Mouse (Mus musculus) MEL (cell line): ENCODE results near the gene Lonp2. TPM values are rescaled to one million over a fixed set of nuclear protein-coding genes. Genes with fewer than 3 reads are reported as not detected.

ENCODE experiments used
- DNase-seq: peaks from one replicate; pipeline ENCODE4 v3.0.0; 2011; ENCODE audit warnings: low read depth, low spot score
- H3K27ac ChIP-seq: 2 replicates; pipeline ENCODE4 v1.5.1; 2012; ENCODE audit warnings: low read depth, mild to moderate bottlenecking, control low read depth, low read length, moderate library complexity; ENCODE audit not compliant: control insufficient read depth
- H3K27me3 ChIP-seq, 2 experiments: fragments of 150-350 bp in 1 of 2; sonication (generic) in 1 of 2; 2 replicates each; pipeline ENCODE4 v1.6.1; 2012; ENCODE audit warnings: low read length in 2 of 2, mild to moderate bottlenecking in 2 of 2, improper control_type of control experiment in 1 of 2, moderate library complexity in 1 of 2; ENCODE audit not compliant: insufficient read depth in 2 of 2, control insufficient read depth in 1 of 2
- H3K36me3 ChIP-seq, 2 experiments: 2 replicates each; pipeline ENCODE4 v1.6.1; 2012 to 2014; ENCODE audit warnings: low read length in 2 of 2, improper control_type of control experiment in 1 of 2, inconsistent platforms in 1 of 2, mild to moderate bottlenecking in 1 of 2; ENCODE audit not compliant: insufficient read depth in 2 of 2, control insufficient read depth in 1 of 2
- H3K4me1 ChIP-seq, 2 experiments: fragments of 150-350 bp in 1 of 2; sonication (generic) in 1 of 2; 2 replicates each; pipeline ENCODE4 v1.6.1; 2012; ENCODE audit warnings: low read length in 2 of 2, improper control_type of control experiment in 1 of 2, mild to moderate bottlenecking in 1 of 2; ENCODE audit not compliant: insufficient read depth in 2 of 2, control insufficient read depth in 1 of 2
- H3K4me3 ChIP-seq, 2 experiments: fragments of 150-350 bp in 1 of 2; sonication (generic) in 1 of 2; 2 replicates each; pipeline ENCODE4 v1.5.1; 2012; ENCODE audit warnings: low read depth in 2 of 2, low read length in 2 of 2, mild to moderate bottlenecking in 2 of 2, moderate library complexity in 2 of 2, control low read depth in 1 of 2, improper control_type of control experiment in 1 of 2; ENCODE audit not compliant: control insufficient read depth in 1 of 2, insufficient read depth in 1 of 2
- H3K79me2 ChIP-seq: 2 replicates; pipeline ENCODE4 v1.6.1; 2012; ENCODE audit warnings: mild to moderate bottlenecking, low read length, moderate library complexity; ENCODE audit not compliant: control insufficient read depth, poor library complexity, insufficient read depth
- H3K9ac ChIP-seq: 2 replicates; pipeline ENCODE4 v1.6.1; 2012; ENCODE audit warnings: low read depth, mild to moderate bottlenecking, control low read depth, low read length, moderate library complexity; ENCODE audit not compliant: control insufficient read depth, poor library complexity, severe bottlenecking
- H3K9me3 ChIP-seq: fragments of 150-350 bp; sonication (generic); replicated peaks from 2 replicates; pipeline ENCODE4 v1.6.1; 2012; ENCODE audit warnings: mild to moderate bottlenecking, low read length, improper control_type of control experiment, moderate library complexity; ENCODE audit not compliant: insufficient read depth
- CHD1 ChIP-seq: IDR thresholded peaks from 2 replicates; pipeline ENCODE4 v1.6.1; 2012; ENCODE audit warnings: low read depth, mild to moderate bottlenecking, inconsistent platforms, low read length, improper control_type of control experiment
- CTCF ChIP-seq, 3 experiments: IDR thresholded peaks in 2 of 3; conservative IDR thresholded peaks in 1 of 3; 2 replicates each; pipeline ENCODE4 v1.5.1; 2011 to 2012; ENCODE audit warnings: low read length in 3 of 3, low read depth in 2 of 3, mild to moderate bottlenecking in 2 of 3, improper control_type of control experiment in 1 of 3, inconsistent platforms in 1 of 3, mixed read lengths in 1 of 3, moderate library complexity in 1 of 3; ENCODE audit not compliant: control insufficient read depth in 1 of 3, insufficient read depth in 1 of 3, poor library complexity in 1 of 3, severe bottlenecking in 1 of 3
- E2F4 ChIP-seq: IDR thresholded peaks from 2 replicates; pipeline ENCODE4 v1.6.1; 2011; ENCODE audit warnings: low read depth, low read length, improper control_type of control experiment, borderline replicate concordance
- EP300 ChIP-seq, 2 experiments: IDR thresholded peaks; 2 replicates each; pipeline ENCODE4 v1.6.1; 2011; ENCODE audit warnings: improper control_type of control experiment in 2 of 2, low read length in 2 of 2, low read depth in 1 of 2, mild to moderate bottlenecking in 1 of 2
- ETS1 ChIP-seq: IDR thresholded peaks from 2 replicates; pipeline ENCODE4 v1.6.1; 2012; ENCODE audit warnings: low read depth, mild to moderate bottlenecking, inconsistent platforms, low read length, improper control_type of control experiment, moderate library complexity
- GABPA ChIP-seq: IDR thresholded peaks from 2 replicates; pipeline ENCODE4 v1.6.1; 2012; ENCODE audit warnings: low read depth, mild to moderate bottlenecking, inconsistent platforms, low read length, improper control_type of control experiment, moderate library complexity
- GATA1 ChIP-seq: IDR thresholded peaks from 2 replicates; pipeline ENCODE4 v1.6.1; 2011; ENCODE audit warnings: low read depth, low read length, improper control_type of control experiment
- JUND ChIP-seq: IDR thresholded peaks from 2 replicates; pipeline ENCODE4 v1.6.1; 2011; ENCODE audit warnings: low read depth, mild to moderate bottlenecking, improper control_type of control experiment, low read length
- KAT2A ChIP-seq: conservative IDR thresholded peaks from 2 replicates; pipeline ENCODE4 v1.6.1; 2012; ENCODE audit warnings: low read depth, low read length, improper control_type of control experiment, inconsistent platforms
- MAFK ChIP-seq: IDR thresholded peaks from 2 replicates; pipeline ENCODE4 v1.6.1; 2011; ENCODE audit warnings: low read depth, mild to moderate bottlenecking, low read length, improper control_type of control experiment, borderline replicate concordance
- MEF2A ChIP-seq: IDR thresholded peaks from 2 replicates; pipeline ENCODE4 v1.6.1; 2014; ENCODE audit warnings: low read depth, mild to moderate bottlenecking, inconsistent platforms, low read length, improper control_type of control experiment; ENCODE audit not compliant: poor library complexity, insufficient replicate concordance, severe bottlenecking; ENCODE audit errors: extremely low read depth
- MYB ChIP-seq: IDR thresholded peaks from 2 replicates; pipeline ENCODE4 v1.6.1; 2011; ENCODE audit warnings: mild to moderate bottlenecking, low read depth, low read length, improper control_type of control experiment
- NRF1 ChIP-seq: IDR thresholded peaks from 2 replicates; pipeline ENCODE4 v1.6.1; 2014; ENCODE audit warnings: low read depth, mild to moderate bottlenecking, inconsistent platforms, low read length, improper control_type of control experiment, moderate library complexity; ENCODE audit not compliant: poor library complexity, insufficient read depth, severe bottlenecking
- POLR2A ChIP-seq, 2 experiments: IDR thresholded peaks; 2 replicates each; pipeline ENCODE4 v1.6.1; 2011 to 2012; ENCODE audit warnings: low read length in 2 of 2, mild to moderate bottlenecking in 2 of 2, control low read depth in 1 of 2, improper control_type of control experiment in 1 of 2, low read depth in 1 of 2, moderate library complexity in 1 of 2; ENCODE audit not compliant: control insufficient read depth in 1 of 2, insufficient read depth in 1 of 2, poor library complexity in 1 of 2
- POLR2AphosphoS2 ChIP-seq: IDR thresholded peaks from 2 replicates; pipeline ENCODE4 v1.6.1; 2011; ENCODE audit warnings: low read length, improper control_type of control experiment
- POLR2AphosphoS5 ChIP-seq: IDR thresholded peaks from 2 replicates; pipeline ENCODE4 v1.6.1; 2012; ENCODE audit warnings: low read depth, borderline replicate concordance, mild to moderate bottlenecking, inconsistent platforms, low read length, moderate library complexity, mixed read lengths
- SIN3A ChIP-seq: IDR thresholded peaks from 2 replicates; pipeline ENCODE4 v1.6.1; 2012; ENCODE audit warnings: low read length, improper control_type of control experiment, inconsistent platforms
- SMC3 ChIP-seq: IDR thresholded peaks from 2 replicates; pipeline ENCODE4 v1.6.1; 2011; ENCODE audit warnings: low read depth, low read length, improper control_type of control experiment
- TAL1 ChIP-seq: IDR thresholded peaks from 2 replicates; pipeline ENCODE4 v1.6.1; 2012; ENCODE audit warnings: mild to moderate bottlenecking, inconsistent platforms, low read length, moderate library complexity, mixed read lengths
- TBP ChIP-seq: IDR thresholded peaks from 2 replicates; pipeline ENCODE4 v1.8.0; 2011; ENCODE audit warnings: low read depth, low read length, improper control_type of control experiment
- TCF12 ChIP-seq: IDR thresholded peaks from 2 replicates; pipeline ENCODE4 v1.6.1; 2014; ENCODE audit warnings: low read depth, mild to moderate bottlenecking, inconsistent platforms, low read length, improper control_type of control experiment, moderate library complexity
- UBTF ChIP-seq: IDR thresholded peaks from 2 replicates; pipeline ENCODE4 v1.6.1; 2012; ENCODE audit warnings: low read depth, mild to moderate bottlenecking, inconsistent platforms, low read length, improper control_type of control experiment, moderate library complexity, borderline replicate concordance; ENCODE audit not compliant: insufficient read depth
- USF2 ChIP-seq, 2 experiments: IDR thresholded peaks; 2 replicates each; pipeline ENCODE4 v1.6.1; 2011 to 2012; ENCODE audit warnings: improper control_type of control experiment in 2 of 2, low read length in 2 of 2, borderline replicate concordance in 1 of 2, inconsistent platforms in 1 of 2, low read depth in 1 of 2, mild to moderate bottlenecking in 1 of 2; ENCODE audit not compliant: insufficient read depth in 1 of 2
- ZC3H11A ChIP-seq: IDR thresholded peaks from 2 replicates; pipeline ENCODE4 v1.6.1; 2012; ENCODE audit warnings: low read depth, mild to moderate bottlenecking, inconsistent platforms, low read length, improper control_type of control experiment
- polyA plus RNA-seq, 2 experiments: library from polyadenylated mRNA; stranded (reverse) in 1 of 2; unstranded in 1 of 2; fragments of >175 nt in 1 of 2; fragments of >200 nt in 1 of 2; gene quantifications; 2 replicates each; pipeline versions ENCODE4 v1.2.1 to v1.2.4; 2012; ENCODE audit warnings: low replicate concordance in 2 of 2, low read depth in 1 of 2; ENCODE audit not compliant: insufficient read length in 2 of 2, insufficient read depth in 1 of 2, missing spikeins in 1 of 2
- total RNA-seq: library from RNA; depleted of rRNA; stranded (reverse); fragments of 300-350 nt; gene quantifications from 2 replicates; pipeline ENCODE4 v1.2.3, GENCODE M21; 2012

The Lonp2 gene
- total and polyA plus RNA-seq, 3 experiments, result 26.6 to 31.2 TPM; not detected in 1

DNA sequence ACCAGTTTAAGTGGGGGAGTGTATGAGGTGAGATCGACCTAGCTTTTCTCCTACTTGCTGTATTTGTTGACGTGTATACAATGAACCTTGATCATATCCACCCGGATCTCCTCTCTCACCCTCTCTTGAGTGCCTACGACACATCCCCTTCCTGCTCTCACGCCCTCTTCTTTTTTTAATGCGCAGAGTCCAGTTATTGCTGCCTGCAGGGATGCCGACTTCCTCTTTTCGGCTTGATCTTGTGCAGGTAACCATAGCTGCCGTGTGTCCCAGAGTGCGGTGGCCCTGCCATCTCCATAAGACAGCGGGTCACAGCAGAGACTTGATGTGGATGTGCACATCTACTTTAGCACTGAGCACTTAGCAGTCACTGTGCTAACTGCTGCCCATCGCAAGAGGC is 75.6 kb downstream of the Lonp2 start:
- Histone ChIP-seq H3K79me2 (no peaks in the 10 kb centered on the region), H3K27me3 (no peaks in the 10 kb centered on the region), H3K27ac (no peak overlapping the region), H3K4me1 (no peaks in the 10 kb centered on the region), H3K9ac (no peak overlapping the region), H3K4me3 (no peak overlapping the region), H3K9me3 (no peaks in the 10 kb centered on the region), H3K36me3 (no peaks in the 10 kb centered on the region; a peak in 1 of 4 replicates)
- no peak for DNase-seq
- TF ChIP-seq MYB (no peak), TAL1 (no peak), ETS1 (no peak), TBP (no peak), POLR2A (IDR thresholded peaks at IDR 0.05; ENCODE audit: control insufficient read depth in 1 of 2, insufficient read depth in 1 of 2, low read depth in 1 of 2, low read length in 2 of 2, poor library complexity in 1 of 2) (no peak), TCF12 (no peak), GATA1 (no peak), UBTF (no peak), KAT2A (no peak), SIN3A (no peak), MAFK (no peak), GABPA (no peak), POLR2AphosphoS5 (no peak), NRF1 (no peak), JUND (no peak), POLR2AphosphoS2 (no peak), ZC3H11A (no peak), CTCF (IDR thresholded peaks at IDR 0.05 in 2 of 3, conservative IDR thresholded peaks at IDR 0.05 in 1 of 3; ENCODE audit: control insufficient read depth in 1 of 3, insufficient read depth in 1 of 3, low read depth in 2 of 3, low read length in 3 of 3, poor library complexity in 1 of 3, severe bottlenecking in 1 of 3) (no peak), CHD1 (no peak), MEF2A (no peak)

DNA sequence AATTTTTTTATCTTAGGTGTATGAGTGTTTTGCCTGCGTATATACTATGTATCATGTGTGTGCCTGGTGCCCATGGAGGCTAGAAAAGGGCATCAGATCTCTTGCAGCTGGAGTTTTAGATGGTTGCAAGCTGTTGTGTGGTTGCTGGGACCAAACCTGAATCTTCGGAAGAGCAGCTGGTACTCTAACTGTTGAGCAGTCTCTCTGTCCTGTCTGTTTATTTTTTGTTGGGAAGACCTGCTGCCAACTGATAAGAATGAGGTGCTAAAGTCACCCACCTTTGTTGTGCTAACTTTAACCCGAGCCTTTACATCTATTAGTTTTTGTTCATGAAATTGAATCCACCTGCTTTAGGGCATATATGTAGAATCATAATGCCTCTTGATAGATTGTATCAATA is 78.6 kb downstream of the Lonp2 start:
- H3K9me3 ChIP-seq, result no peaks in the 10 kb centered on the region
- H3K79me2 ChIP-seq, result no peaks in the 10 kb centered on the region
- H3K4me1 ChIP-seq, result peaks cover 6 to 10% of the 10 kb centered on the region in 2 experiments
- no peak overlapping the region for H3K9ac ChIP-seq
- H3K27me3 ChIP-seq, result no peaks in the 10 kb centered on the region
- DNase-seq, result no peak
- peaks cover 0 to 7% of the 10 kb centered on the region in 2 experiments; a peak in 3 of 4 replicates for H3K36me3 ChIP-seq
- H3K27ac ChIP-seq, result no peak overlapping the region
- TF ChIP-seq MEF2A (no peak), EP300 (IDR thresholded peaks at IDR 0.05; ENCODE audit: low read depth in 1 of 2, low read length in 2 of 2) (no peak), SIN3A (no peak), E2F4 (no peak), USF2 (IDR thresholded peaks at IDR 0.05; ENCODE audit: borderline replicate concordance in 1 of 2, insufficient read depth in 1 of 2, low read depth in 1 of 2, low read length in 2 of 2) (no peak), MAFK (no peak), SMC3 (no peak)
- no peak overlapping the region for H3K4me3 ChIP-seq
